Mouse (Mus musculus) erythroblast, embryonic 14.5 days (primary cell): Measurements from ENCODE around the gene Hecw2. TPM values are rescaled to one million over a fixed set of nuclear protein-coding genes. Genes with fewer than 3 reads are reported as not detected.

Experiments used
- H3K27me3 ChIP-seq: 2 replicates; pipeline ENCODE4 v1.6.1; 2012; ENCODE audit warnings: inconsistent platforms; ENCODE audit not compliant: control insufficient read depth
- H3K36me3 ChIP-seq: 2 replicates; pipeline ENCODE4 v1.6.1; 2012; ENCODE audit warnings: mild to moderate bottlenecking, inconsistent platforms; ENCODE audit not compliant: control insufficient read depth
- H3K4me1 ChIP-seq: 2 replicates; pipeline ENCODE4 v1.6.1; 2012; ENCODE audit warnings: inconsistent platforms; ENCODE audit not compliant: control insufficient read depth
- H3K4me3 ChIP-seq: replicated peaks from 2 replicates; pipeline ENCODE3; 2012; ENCODE audit warnings: moderate library complexity, mild to moderate bottlenecking, inconsistent platforms
- H3K9me3 ChIP-seq: 2 replicates; pipeline ENCODE4 v1.6.1; 2012; ENCODE audit warnings: low read length, inconsistent platforms, mixed read lengths; ENCODE audit not compliant: control insufficient read depth
- GATA1 ChIP-seq: IDR thresholded peaks from 2 replicates; pipeline ENCODE4 v1.6.1; 2012; ENCODE audit warnings: low read length, inconsistent platforms, mixed read lengths
- TAL1 ChIP-seq: IDR thresholded peaks from 3 replicates; pipeline ENCODE4 v1.6.1; 2012; ENCODE audit warnings: low read length, inconsistent platforms, mixed read lengths
- polyA plus RNA-seq: library from polyadenylated mRNA; stranded (reverse); fragments of >175 nt; gene quantifications from 2 replicates; pipeline ENCODE4 v1.2.3, GENCODE M21; 2012

Hecw2 gene
- polyA plus RNA-seq, 1 experiment = not detected

- TF ChIP-seq TAL1 (no peak), GATA1 (no peak)
- H3K9me3 ChIP-seq = no peaks in the 10 kb centered on the region
- no peaks in the 10 kb centered on the region for H3K4me1 ChIP-seq
- H3K27me3 ChIP-seq = no peaks in the 10 kb centered on the region
- H3K4me3 ChIP-seq = no peak overlapping the region
- H3K36me3 ChIP-seq = no peaks in the 10 kb centered on the region
These were observed 185.4 kb downstream of the Hecw2 start for GRCm38 (mm10) chr1:54009418-54010064.

GRCm38 (mm10) chr1:54005860-54006386 is 189.0 kb downstream of the Hecw2 start:
- no peaks in the 10 kb centered on the region for H3K9me3 ChIP-seq
- no peak overlapping the region for H3K4me3 ChIP-seq
- H3K36me3 ChIP-seq = no peaks in the 10 kb centered on the region
- no peaks in the 10 kb centered on the region for H3K4me1 ChIP-seq
- TF ChIP-seq TAL1 (no peak), GATA1 (no peak)
- no peaks in the 10 kb centered on the region for H3K27me3 ChIP-seq

GRCm38 (mm10) chr1:54003288-54003687 is 191.7 kb downstream of the Hecw2 start:
- no peaks in the 10 kb centered on the region for H3K27me3 ChIP-seq
- no peaks in the 10 kb centered on the region for H3K9me3 ChIP-seq
- no peak for TF ChIP-seq GATA1
- TF ChIP-seq TAL1 = no peak
- H3K4me3 ChIP-seq = no peak overlapping the region
- no peaks in the 10 kb centered on the region for H3K4me1 ChIP-seq
- H3K36me3 ChIP-seq = no peaks in the 10 kb centered on the region

GRCm38 (mm10) chr1:54002077-54002476 is 192.9 kb downstream of the Hecw2 start:
- H3K36me3 ChIP-seq = no peaks in the 10 kb centered on the region
- no peak overlapping the region for H3K4me3 ChIP-seq
- H3K4me1 ChIP-seq = no peaks in the 10 kb centered on the region
- no peak for TF ChIP-seq TAL1
- no peak for TF ChIP-seq GATA1
- no peaks in the 10 kb centered on the region for H3K9me3 ChIP-seq
- no peaks in the 10 kb centered on the region for H3K27me3 ChIP-seq

GRCm38 (mm10) chr1:53997239-53997638 is 197.7 kb downstream of the Hecw2 start:
- TF ChIP-seq GATA1 = no peak
- no peak for TF ChIP-seq TAL1

GRCm38 (mm10) chr1:53986185-53986892 is 208.6 kb downstream of the Hecw2 start:
- no peak for TF ChIP-seq GATA1
- TF ChIP-seq TAL1 = no peak
- no peaks in the 10 kb centered on the region for H3K36me3 ChIP-seq
- no peaks in the 10 kb centered on the region for H3K9me3 ChIP-seq
- H3K4me3 ChIP-seq = no peak overlapping the region
- H3K4me1 ChIP-seq = no peaks in the 10 kb centered on the region
- no peaks in the 10 kb centered on the region for H3K27me3 ChIP-seq

More at GRCm38 (mm10) chr1:53997239-53997638, 197.7 kb downstream of the Hecw2 start:
- Histone ChIP-seq H3K4me1 (no peaks in the 10 kb centered on the region), H3K27me3 (no peaks in the 10 kb centered on the region), H3K4me3 (no peak overlapping the region), H3K36me3 (no peaks in the 10 kb centered on the region), H3K9me3 (no peaks in the 10 kb centered on the region)

GRCm38 (mm10) chr1:53978514-53978831 is 216.5 kb downstream of the Hecw2 start:
- H3K4me3 ChIP-seq = no peak overlapping the region
- no peaks in the 10 kb centered on the region for H3K27me3 ChIP-seq
- no peak for TF ChIP-seq GATA1
- no peak for TF ChIP-seq TAL1
- H3K9me3 ChIP-seq = no peaks in the 10 kb centered on the region
- H3K4me1 ChIP-seq = no peaks in the 10 kb centered on the region
- no peaks in the 10 kb centered on the region for H3K36me3 ChIP-seq

GRCm38 (mm10) chr1:53977806-53978513 is 217.0 kb downstream of the Hecw2 start:
- TF ChIP-seq TAL1 (no peak), GATA1 (no peak)
- Histone ChIP-seq H3K27me3 (no peaks in the 10 kb centered on the region), H3K4me3 (no peak overlapping the region)

GRCm38 (mm10) chr1:53976721-53977120 is 218.2 kb downstream of the Hecw2 start:
- Histone ChIP-seq H3K36me3 (no peaks in the 10 kb centered on the region), H3K4me3 (no peak overlapping the region), H3K4me1 (no peaks in the 10 kb centered on the region), H3K9me3 (no peaks in the 10 kb centered on the region), H3K27me3 (no peaks in the 10 kb centered on the region)
- TF ChIP-seq GATA1 = no peak
- no peak for TF ChIP-seq TAL1

More at GRCm38 (mm10) chr1:53977806-53978513, 217.0 kb downstream of the Hecw2 start:
- no peaks in the 10 kb centered on the region for H3K9me3 ChIP-seq
- no peaks in the 10 kb centered on the region for H3K4me1 ChIP-seq
- no peaks in the 10 kb centered on the region for H3K36me3 ChIP-seq
